Mouse (Mus musculus) midbrain, embryonic 12.5 days (tissue): ENCODE results near the gene Mocs2. TPM values are rescaled to one million over a fixed set of nuclear protein-coding genes. Genes with fewer than 3 reads are reported as not detected.

ENCODE experiments used
- ATAC-seq: fragments of 200-750 bp; cut with Nextera tagmentation; 2 replicates; pipeline ENCODE4 v1.8.0; 2017; ENCODE audit warnings: low read depth, moderate TSS enrichment, moderate library complexity; ENCODE audit not compliant: low FRiP score
- H3K27ac ChIP-seq: fragments of 300-500 bp; sonication (generic); replicated peaks from 2 replicates; pipeline ENCODE4 v1.5.1; 2016; ENCODE audit warnings: mild to moderate bottlenecking
- H3K27me3 ChIP-seq: fragments of 300-500 bp; sonication (generic); 2 replicates; pipeline ENCODE4 v1.6.1; 2016; ENCODE audit warnings: mild to moderate bottlenecking
- H3K36me3 ChIP-seq: fragments of 300-500 bp; sonication (generic); 2 replicates; pipeline ENCODE4 v1.6.1; 2016
- H3K4me1 ChIP-seq: fragments of 300-500 bp; sonication (generic); 2 replicates; pipeline ENCODE4 v1.6.1; 2016
- H3K4me2 ChIP-seq: fragments of 300-500 bp; sonication (generic); replicated peaks from 2 replicates; pipeline ENCODE4 v1.6.1; 2016; ENCODE audit warnings: mild to moderate bottlenecking, moderate library complexity
- H3K4me3 ChIP-seq: fragments of 300-500 bp; sonication (generic); 2 replicates; pipeline ENCODE4 v1.5.1; 2016; ENCODE audit warnings: mild to moderate bottlenecking
- H3K9ac ChIP-seq: fragments of 300-500 bp; sonication (generic); replicated peaks from 2 replicates; pipeline ENCODE4 v1.6.1; 2016; ENCODE audit warnings: mild to moderate bottlenecking, moderate library complexity
- H3K9me3 ChIP-seq: fragments of 300-500 bp; sonication (generic); 2 replicates; pipeline ENCODE4 v1.6.1; 2016; ENCODE audit warnings: mild to moderate bottlenecking
- WGBS: fragments of 180-500 bp; shearing (Covaris S2); methylation state at CpG from one replicate; pipeline ENCODE4 v1.1.7; 2016; 5-methylcytosine and 5-hydroxymethylcytosine counted together
- polyA plus RNA-seq: library from polyadenylated mRNA; unstranded; fragments of >200 nt; fragmentation: Nextera tagmentation; extraction: Ambion mirVana; gene quantifications from 2 replicates; pipeline ENCODE4 v1.2.1, GENCODE M21; 2016

Mocs2 gene
- polyA plus RNA-seq: 79.0 and 79.4 TPM in 2 replicates

GRCm38 (mm10) chr13:114817751-114818360, at the start of gene Mocs2:
Gene Mocs2, plus strand, starts transcription at chr13:114818236.
- under 1% methylated on average over 39 of the region's 39 CpGs for WGBS
- H3K27me3 ChIP-seq: no peaks in the 10 kb centered on the region

DNA sequence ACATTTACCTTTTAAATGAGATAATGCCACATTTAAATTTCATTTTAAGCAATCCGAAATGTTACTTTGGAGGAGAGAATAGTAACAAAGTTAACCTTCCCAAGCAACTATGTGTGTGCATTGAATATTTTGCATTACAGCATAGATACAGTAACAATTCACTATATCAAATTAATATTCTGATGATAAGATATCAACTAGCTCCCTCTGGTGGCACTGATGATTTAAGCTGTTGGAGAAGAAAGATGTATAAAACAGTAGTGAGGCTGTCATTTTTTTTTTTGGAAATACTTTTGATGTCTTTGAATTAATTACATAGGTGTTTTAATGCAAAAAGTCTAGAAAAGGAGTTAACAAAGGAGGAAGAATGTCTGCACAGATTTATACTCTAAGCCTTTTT, 26.5 kb upstream of the Mocs2 start:
- 0 out of 2 replicates have a peak, but pooled peaks cover 3% of the 10 kb centered on the region for H3K27me3 ChIP-seq
- H3K9me3 ChIP-seq: no peaks in the 10 kb centered on the region
- H3K27ac ChIP-seq: no peak overlapping the region
- no peak for ATAC-seq
- no peak overlapping the region for H3K4me3 ChIP-seq
- H3K4me2 ChIP-seq: no peak overlapping the region
- H3K9ac ChIP-seq: no peak overlapping the region
- WGBS: 80% methylated on average over 1 of the region's 1 CpGs
- H3K36me3 ChIP-seq: no peaks in the 10 kb centered on the region
- no peaks in the 10 kb centered on the region for H3K4me1 ChIP-seq

More at GRCm38 (mm10) chr13:114817751-114818360, at the start of gene Mocs2:
- 0 out of 2 replicates have a peak, but pooled peaks cover 8% of the 10 kb centered on the region for H3K36me3 ChIP-seq
- peak within 1 kb of the TSS; percentile 58 for H3K9ac ChIP-seq
- H3K4me2 ChIP-seq: peak within 1 kb of the TSS; percentile 87
- no peak within 1 kb of the TSS for H3K27ac ChIP-seq
- peak; percentile 98 for ATAC-seq
- no peaks in the 10 kb centered on the region for H3K9me3 ChIP-seq
- peaks cover 8% of the 10 kb centered on the region for H3K4me1 ChIP-seq
- peak within 1 kb of the TSS; percentile 72 for H3K4me3 ChIP-seq

GRCm38 (mm10) chr13:114793250-114794030, 24.6 kb upstream of the Mocs2 start:
- Histone ChIP-seq H3K4me2 (no peak overlapping the region), H3K27ac (no peak overlapping the region), H3K36me3 (no peaks in the 10 kb centered on the region), H3K4me1 (no peaks in the 10 kb centered on the region), H3K4me3 (no peak overlapping the region), H3K9ac (no peak overlapping the region), H3K27me3 (0 out of 2 replicates have a peak, but pooled peaks cover 3% of the 10 kb centered on the region), H3K9me3 (no peaks in the 10 kb centered on the region)
- WGBS: 41% methylated on average over 6 of the region's 6 CpGs
- ATAC-seq: peak; percentile 51

DNA sequence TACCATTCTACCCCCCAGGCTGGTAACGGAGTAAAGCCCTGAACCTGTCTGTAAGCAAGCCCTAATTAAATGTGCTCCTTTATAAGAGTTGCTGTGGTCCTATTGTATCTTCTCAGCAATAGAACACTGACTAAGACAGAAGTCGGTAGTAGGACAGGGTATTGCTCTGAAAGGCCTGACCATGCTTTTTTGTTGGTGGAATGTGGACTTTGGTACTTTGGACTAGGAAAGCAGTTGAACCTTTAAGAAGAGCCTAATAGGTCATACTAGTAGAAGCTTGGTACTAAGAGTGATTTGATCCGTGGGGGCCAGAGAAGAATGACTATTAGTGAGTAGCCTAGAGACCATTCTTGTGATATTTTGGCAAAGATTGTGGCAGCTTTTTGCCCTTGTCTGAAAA, 16.2 kb upstream of the Mocs2 start:
- H3K4me1 ChIP-seq: no peaks in the 10 kb centered on the region
- no peak overlapping the region for H3K27ac ChIP-seq
- no peak overlapping the region for H3K4me2 ChIP-seq
- H3K27me3 ChIP-seq: no peaks in the 10 kb centered on the region
- H3K9ac ChIP-seq: no peak overlapping the region
- no peak overlapping the region for H3K4me3 ChIP-seq
- ATAC-seq: no peak
- H3K9me3 ChIP-seq: no peaks in the 10 kb centered on the region
- H3K36me3 ChIP-seq: no peaks in the 10 kb centered on the region
- 80% methylated on average over 3 of the region's 3 CpGs for WGBS

DNA sequence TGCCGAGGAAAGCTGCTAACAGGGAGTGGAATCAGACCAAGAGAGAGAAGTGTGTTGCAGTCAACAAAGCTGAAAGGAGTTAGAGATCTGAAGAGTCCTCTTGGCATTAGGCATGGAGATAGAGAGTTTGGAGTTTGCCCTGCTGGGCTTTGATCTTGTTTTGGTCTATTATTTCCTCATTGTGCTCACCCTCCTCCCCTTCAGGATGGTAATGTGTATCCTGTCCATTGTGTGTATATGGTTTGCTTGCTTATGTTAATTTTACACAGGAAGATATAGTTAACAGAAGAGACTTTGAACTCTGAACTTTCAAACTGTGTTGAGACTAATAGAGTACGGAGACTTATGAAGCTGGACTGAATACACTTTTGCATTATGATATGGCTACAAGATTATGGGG, 15.1 kb upstream of the Mocs2 start:
- no peak overlapping the region for H3K9ac ChIP-seq
- no peaks in the 10 kb centered on the region for H3K9me3 ChIP-seq
- no peak for ATAC-seq
- no peaks in the 10 kb centered on the region for H3K27me3 ChIP-seq
- no peaks in the 10 kb centered on the region for H3K4me1 ChIP-seq
- no peaks in the 10 kb centered on the region for H3K36me3 ChIP-seq
- 85% methylated on average over 2 of the region's 2 CpGs for WGBS
- H3K27ac ChIP-seq: no peak overlapping the region
- no peak overlapping the region for H3K4me2 ChIP-seq
- no peak overlapping the region for H3K4me3 ChIP-seq

DNA sequence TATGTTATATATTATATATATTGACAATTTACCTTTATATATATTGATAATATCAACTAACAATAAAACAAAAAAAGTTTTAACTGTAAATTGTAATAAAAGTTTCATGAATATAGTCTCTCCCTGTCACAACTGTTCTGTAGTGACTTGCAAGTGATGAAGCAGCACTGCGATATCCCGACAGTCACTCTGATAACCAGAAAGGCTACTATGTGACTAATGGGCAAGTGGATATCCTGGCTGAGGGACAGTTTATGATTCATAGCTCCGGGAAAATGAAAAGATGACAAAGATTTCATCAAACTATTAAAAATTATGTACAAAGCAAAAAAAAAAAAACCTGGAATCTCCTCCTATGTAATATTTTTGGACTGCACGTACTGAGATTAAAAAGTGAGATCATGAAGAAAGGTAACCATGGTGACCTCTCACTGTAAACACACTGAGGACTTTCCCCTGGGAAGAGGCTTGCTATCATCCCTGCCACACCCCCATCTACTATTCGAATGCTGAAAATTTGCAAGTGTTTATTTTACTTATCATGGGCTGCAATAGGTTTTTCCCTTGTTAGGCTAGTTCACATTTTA, 8.3 kb upstream of the Mocs2 start:
- Histone ChIP-seq H3K9me3 (no peaks in the 10 kb centered on the region), H3K27me3 (no peaks in the 10 kb centered on the region), H3K36me3 (no peaks in the 10 kb centered on the region), H3K4me3 (no peak overlapping the region), H3K4me2 (no peak overlapping the region), H3K27ac (no peak overlapping the region), H3K4me1 (no peaks in the 10 kb centered on the region), H3K9ac (no peak overlapping the region)
- no peak for ATAC-seq
- WGBS: 89% methylated on average over 5 of the region's 5 CpGs

DNA sequence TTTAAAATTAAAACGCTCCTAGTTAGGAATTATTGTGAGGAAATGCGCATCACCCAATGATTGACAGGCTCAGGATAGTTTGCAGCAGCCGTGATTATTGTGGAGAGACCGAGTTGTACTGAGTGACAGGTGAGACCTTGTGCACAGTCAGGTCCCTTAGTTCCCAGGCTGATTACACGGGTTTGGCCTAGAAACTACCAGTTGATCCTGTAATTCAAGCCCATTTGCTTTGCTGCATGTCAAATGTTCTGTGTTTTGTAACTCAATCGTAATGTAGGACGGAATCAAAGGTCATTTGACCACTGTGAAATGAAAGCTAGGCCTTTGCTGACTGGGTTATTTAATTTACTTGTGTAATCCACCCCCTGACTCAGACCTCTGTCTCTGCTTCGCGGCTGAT, 477 bp downstream of the Mocs2 start:
- ATAC-seq: peak; percentile 69
- WGBS: 27% methylated on average over 9 of the region's 9 CpGs

DNA sequence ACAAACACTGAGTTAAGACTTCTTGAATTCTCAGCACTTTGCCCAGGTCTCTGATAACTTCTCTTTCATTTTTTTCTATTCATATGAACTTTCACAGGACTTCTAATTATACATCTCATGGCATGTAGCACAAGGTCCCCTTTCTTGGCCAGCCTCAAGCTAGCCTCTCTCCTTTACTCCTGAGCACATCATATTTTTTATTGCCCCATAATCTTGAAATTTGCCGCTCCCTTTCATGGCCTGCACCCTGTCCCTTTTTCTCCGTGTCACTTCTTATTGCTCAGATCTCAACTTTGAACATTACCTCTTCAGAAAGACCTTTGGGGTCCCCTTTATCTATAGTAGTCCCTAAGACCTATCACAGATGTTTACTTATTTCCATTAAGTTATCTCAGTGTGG, 4.8 kb downstream of the Mocs2 start:
- Histone ChIP-seq H3K4me3 (no peak overlapping the region), H3K4me2 (no peak overlapping the region), H3K27me3 (no peaks in the 10 kb centered on the region), H3K4me1 (peaks cover 8% of the 10 kb centered on the region), H3K9ac (no peak overlapping the region), H3K27ac (no peak overlapping the region), H3K36me3 (0 out of 2 replicates have a peak, but pooled peaks cover 33% of the 10 kb centered on the region), H3K9me3 (no peaks in the 10 kb centered on the region)
- 96% methylated on average over 2 of the region's 2 CpGs for WGBS
- ATAC-seq: no peak

More for the DNA sequence above, 477 bp downstream of the Mocs2 start:
- Histone ChIP-seq H3K4me2 (peak overlapping the region; percentile 87), H3K36me3 (0 out of 2 replicates have a peak, but pooled peaks cover 10% of the 10 kb centered on the region), H3K27ac (no peak overlapping the region), H3K4me1 (peaks cover 8% of the 10 kb centered on the region), H3K4me3 (peak overlapping the region; percentile 72), H3K27me3 (no peaks in the 10 kb centered on the region), H3K9me3 (no peaks in the 10 kb centered on the region), H3K9ac (peak overlapping the region; percentile 58)

DNA sequence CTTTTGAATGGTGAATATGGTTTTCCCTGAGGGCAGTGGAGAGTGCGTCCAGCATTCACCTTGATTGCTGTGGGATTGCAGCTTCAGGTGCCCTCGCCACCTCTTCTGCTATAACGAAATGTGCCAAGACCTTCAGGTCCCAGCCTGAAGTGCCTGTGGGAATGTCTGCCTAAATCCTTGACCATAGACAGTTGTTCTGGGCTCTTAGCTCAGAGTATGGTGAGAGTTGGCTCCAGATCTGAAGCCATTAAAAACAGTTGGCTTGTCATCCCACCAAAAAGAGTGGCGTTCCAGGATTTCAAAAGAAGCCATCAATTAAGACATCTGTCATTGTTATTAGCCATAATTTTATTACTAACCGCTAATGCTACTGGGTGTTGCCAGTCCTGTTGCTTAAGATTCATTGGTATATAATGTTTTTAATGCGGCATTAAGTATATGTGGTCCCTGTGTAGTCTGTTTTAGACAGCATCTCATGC, 7.4 kb downstream of the Mocs2 start:
- H3K4me2 ChIP-seq: no peak overlapping the region
- no peaks in the 10 kb centered on the region for H3K27me3 ChIP-seq
- no peak overlapping the region for H3K27ac ChIP-seq
- no peaks in the 10 kb centered on the region for H3K4me1 ChIP-seq
- H3K4me3 ChIP-seq: no peak overlapping the region
- 90% methylated on average over 6 of the region's 6 CpGs for WGBS
- ATAC-seq: no peak
- H3K36me3 ChIP-seq: peaks cover 47% of the 10 kb centered on the region; the same call in 1 of the 2 replicates
- no peak overlapping the region for H3K9ac ChIP-seq
- H3K9me3 ChIP-seq: no peaks in the 10 kb centered on the region

GRCm38 (mm10) chr13:114831367-114831833, 13.4 kb downstream of the Mocs2 start:
- no peak overlapping the region for H3K4me2 ChIP-seq
- H3K4me1 ChIP-seq: no peaks in the 10 kb centered on the region
- H3K9me3 ChIP-seq: no peaks in the 10 kb centered on the region
- ATAC-seq: peak; percentile 69; the same call in 1 of the 2 replicates
- H3K27ac ChIP-seq: no peak overlapping the region
- 83% methylated on average over 4 of the region's 4 CpGs for WGBS
- H3K36me3 ChIP-seq: peaks cover 34% of the 10 kb centered on the region; the same call in 1 of the 2 replicates
- no peaks in the 10 kb centered on the region for H3K27me3 ChIP-seq
- H3K9ac ChIP-seq: no peak overlapping the region
- no peak overlapping the region for H3K4me3 ChIP-seq

GRCm38 (mm10) chr13:114832761-114833160, 14.7 kb downstream of the Mocs2 start:
- Histone ChIP-seq H3K9me3 (no peaks in the 10 kb centered on the region), H3K27me3 (no peaks in the 10 kb centered on the region), H3K4me2 (no peak overlapping the region), H3K4me3 (no peak overlapping the region), H3K27ac (no peak overlapping the region), H3K36me3 (peaks cover 24% of the 10 kb centered on the region; the same call in 1 of the 2 replicates), H3K4me1 (0 out of 2 replicates have a peak, but pooled peaks cover 3% of the 10 kb centered on the region), H3K9ac (no peak overlapping the region)
- 76% methylated on average over 5 of the region's 5 CpGs for WGBS
- no peak for ATAC-seq
